Mouse (Mus musculus): ENCODE results near the gene Anks1. TPM values are rescaled to one million over a fixed set of nuclear protein-coding genes. Genes with fewer than 3 reads are reported as not detected.
A peak's percentile ranks its signal among the peaks of the same experiment; 100 is the strongest.
"Not testable (repeated sequence)": the region's sequence is repeated elsewhere in the genome, so short reads cannot be mapped to it uniquely, and the experiment has no call there.

The Anks1 gene
- polyA plus RNA-seq, 1 experiment from 2014 or later: 16.9 TPM

DNA sequence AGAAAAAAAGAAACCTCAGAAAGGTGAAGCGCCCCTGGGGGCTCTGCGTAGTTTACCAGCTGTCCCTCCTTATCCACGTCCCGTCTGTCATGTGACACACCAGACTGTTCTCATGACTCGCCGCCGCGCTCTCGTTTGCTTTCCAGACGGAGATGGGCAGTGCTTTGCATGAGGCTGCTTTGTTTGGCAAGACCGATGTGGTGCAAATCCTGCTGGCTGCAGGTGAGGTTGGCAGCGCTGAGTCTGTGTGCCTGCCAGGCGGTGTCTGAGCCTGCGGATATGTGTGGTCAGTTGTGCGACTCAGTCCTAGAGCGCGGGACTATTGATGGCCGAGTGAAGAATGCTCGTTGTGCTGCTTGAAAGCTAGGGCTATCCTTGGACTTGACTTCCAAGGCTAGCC, 77.0 kb downstream of the Anks1 start:
- H3K4me2 ChIP-seq (ENCODE audit: low read length): no peak overlapping the region
- no peak for ATAC-seq (replicated peaks; ENCODE audit: low FRiP score, low TSS enrichment, low read depth)
- peaks cover 38% of the 10 kb centered on the region for H3K36me3 ChIP-seq (ENCODE audit: control insufficient read depth, insufficient read depth, low read length)
- H3K9ac ChIP-seq (ENCODE audit: low read length): no peak overlapping the region
- 95% methylated on average over 19 of the region's 19 CpGs for WGBS
- no peaks in the 10 kb centered on the region for H3K9me3 ChIP-seq (ENCODE audit: control insufficient read depth, low read length)
- DNase-seq (ENCODE audit: low spot score): no peak
- no peaks in the 10 kb centered on the region for H3K27me3 ChIP-seq (replicated peaks; ENCODE audit: control insufficient read depth, insufficient read depth, low read length)
- H3K27ac ChIP-seq (ENCODE audit: low read depth): no peak overlapping the region
- H3K4me3 ChIP-seq (ENCODE audit: low read depth, low read length): no peak overlapping the region
- H3K4me1 ChIP-seq (replicated peaks; ENCODE audit: control insufficient read depth, insufficient read depth, low read length): no peaks in the 10 kb centered on the region

DNA sequence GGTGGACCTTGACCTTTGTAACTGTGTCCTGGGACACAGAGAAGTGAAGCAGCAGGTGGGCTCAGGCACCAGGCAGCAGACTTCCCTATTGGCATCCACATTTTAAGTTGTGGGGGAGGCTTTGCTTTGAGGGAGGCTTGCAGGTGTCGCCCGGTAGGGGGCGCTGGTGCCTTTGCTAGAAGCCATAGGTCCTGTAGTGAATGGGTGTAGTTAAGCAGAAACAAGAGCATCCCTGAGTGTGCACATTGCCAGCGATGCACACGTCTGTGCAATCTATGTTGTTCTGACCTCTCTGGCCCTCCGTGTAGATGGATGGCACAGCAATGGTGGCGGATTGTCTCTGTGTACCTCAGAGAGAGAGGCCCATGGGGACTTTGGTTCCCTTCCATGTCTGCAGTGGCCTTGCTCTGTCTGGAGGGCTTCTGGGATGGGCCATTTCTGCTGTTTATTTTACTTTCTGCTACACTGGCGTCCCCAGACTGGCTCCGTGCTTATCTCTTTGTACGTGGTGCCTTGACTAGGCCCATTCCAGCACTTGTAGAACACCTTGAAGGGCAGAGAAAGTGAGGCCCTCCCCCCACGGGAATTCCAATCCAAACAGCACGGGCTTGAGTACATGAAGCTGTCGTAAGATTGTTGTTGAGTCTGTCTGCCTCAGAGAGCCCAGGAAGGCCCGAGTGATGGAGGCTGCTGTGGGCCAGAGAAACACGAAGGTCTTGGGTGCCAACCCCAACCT, 80.9 kb downstream of the Anks1 start:
- peaks cover 44% of the 10 kb centered on the region for H3K36me3 ChIP-seq (ENCODE audit: control insufficient read depth, insufficient read depth, low read length)
- 29% methylated on average over 15 of the region's 15 CpGs for WGBS

DNA sequence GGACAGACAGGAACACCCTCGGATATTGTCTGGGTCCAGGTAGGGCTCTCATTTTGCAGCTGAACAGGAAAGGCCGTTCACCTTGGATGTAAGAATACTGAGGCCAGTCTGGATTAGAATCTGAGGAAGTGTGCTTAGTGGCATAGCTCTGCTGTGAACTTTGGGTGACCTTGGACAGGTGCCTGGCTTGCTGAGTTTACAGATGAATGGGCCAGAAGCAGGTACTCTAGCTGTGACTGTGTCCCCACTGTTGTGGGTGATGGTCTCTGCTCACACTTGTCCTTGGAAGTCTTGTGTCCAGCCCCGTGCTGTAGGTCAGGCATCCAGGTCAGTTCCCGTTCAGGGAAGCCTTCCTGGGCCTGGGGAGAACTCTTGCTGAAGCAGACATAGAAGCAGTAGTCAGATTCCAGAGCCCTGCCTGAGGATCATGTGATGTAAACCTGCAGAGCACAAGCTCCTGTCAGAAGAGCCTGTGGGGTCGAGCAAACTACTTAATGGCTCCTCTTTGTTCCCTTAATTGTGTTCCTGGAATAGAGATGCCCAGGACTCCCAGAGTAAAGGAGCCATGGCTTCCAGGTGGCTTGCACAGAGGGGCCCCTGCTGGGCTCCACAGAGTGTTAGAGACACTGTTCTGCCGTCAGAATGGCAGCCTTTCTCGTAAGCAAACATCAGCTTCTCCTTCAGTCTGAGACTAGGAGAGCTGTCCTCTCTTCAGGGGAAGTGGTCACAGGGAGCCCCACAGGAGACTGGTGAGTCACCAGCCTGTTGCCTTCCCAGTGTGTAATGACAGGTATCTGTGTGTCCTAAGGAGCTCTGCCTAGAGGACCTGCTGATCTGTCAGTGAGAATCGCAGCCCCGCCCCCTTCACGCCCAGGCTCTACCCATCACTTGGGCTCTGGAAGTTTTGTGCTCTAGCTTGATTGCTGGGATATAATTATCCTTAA, 85.2 kb downstream of the Anks1 start:
- no peak overlapping the region for H3K4me3 ChIP-seq (ENCODE audit: low read depth, low read length)
- no peaks in the 10 kb centered on the region for H3K27me3 ChIP-seq (replicated peaks; ENCODE audit: control insufficient read depth, insufficient read depth, low read length)
- peaks cover 3% of the 10 kb centered on the region; the same call in 1 of the 2 replicates for H3K4me1 ChIP-seq (replicated peaks; ENCODE audit: control insufficient read depth, insufficient read depth, low read length)
- peaks cover 36% of the 10 kb centered on the region for H3K36me3 ChIP-seq (ENCODE audit: control insufficient read depth, insufficient read depth, low read length)
- H3K27ac ChIP-seq (ENCODE audit: low read depth): no peak overlapping the region
- H3K9ac ChIP-seq (ENCODE audit: low read length): no peak overlapping the region
- no peak overlapping the region for H3K4me2 ChIP-seq (ENCODE audit: low read length)
- 57% methylated on average over 10 of the region's 10 CpGs for WGBS
- no peak for DNase-seq (ENCODE audit: low spot score)
- ATAC-seq (replicated peaks; ENCODE audit: low FRiP score, low TSS enrichment, low read depth): no peak
- no peaks in the 10 kb centered on the region for H3K9me3 ChIP-seq (ENCODE audit: control insufficient read depth, low read length)

More for the DNA sequence above, 80.9 kb downstream of the Anks1 start:
- peak; percentile 90 for DNase-seq (ENCODE audit: low spot score)
- peak; percentile 70 for ATAC-seq (replicated peaks; ENCODE audit: low FRiP score, low TSS enrichment, low read depth)
- Histone ChIP-seq H3K27ac (ENCODE audit: low read depth) (no peak overlapping the region), H3K4me2 (ENCODE audit: low read length) (no peak overlapping the region), H3K4me1 (replicated peaks; ENCODE audit: control insufficient read depth, insufficient read depth, low read length) (peaks cover 3% of the 10 kb centered on the region; the same call in 1 of the 2 replicates), H3K9me3 (ENCODE audit: control insufficient read depth, low read length) (no peaks in the 10 kb centered on the region), H3K27me3 (replicated peaks; ENCODE audit: control insufficient read depth, insufficient read depth, low read length) (no peaks in the 10 kb centered on the region), H3K4me3 (ENCODE audit: low read depth, low read length) (no peak overlapping the region), H3K9ac (ENCODE audit: low read length) (no peak overlapping the region)

DNA sequence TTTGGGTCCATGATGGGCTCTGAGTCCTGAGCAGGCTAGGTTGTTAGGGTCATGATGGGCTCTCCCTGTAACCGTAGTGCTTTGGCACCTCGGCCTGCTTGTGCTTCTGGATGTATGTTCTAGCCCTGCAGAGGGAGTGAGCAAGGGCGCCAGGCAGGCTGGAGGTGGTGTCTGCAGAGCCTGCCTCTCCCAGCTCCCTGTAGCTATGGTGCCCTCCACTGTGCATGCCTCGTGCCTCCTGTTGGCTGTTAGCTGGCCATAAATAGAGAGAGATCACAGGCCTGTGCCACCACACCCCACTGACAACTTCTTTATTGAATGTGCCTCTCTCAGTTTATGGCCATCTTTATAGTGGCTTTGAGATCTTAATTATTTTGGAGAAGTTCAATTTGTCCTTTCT, 87.2 kb downstream of the Anks1 start:
- peaks cover 35% of the 10 kb centered on the region for H3K36me3 ChIP-seq (ENCODE audit: control insufficient read depth, insufficient read depth, low read length)
- WGBS: 73% methylated on average over 4 of the region's 4 CpGs
- no peaks in the 10 kb centered on the region for H3K9me3 ChIP-seq (ENCODE audit: control insufficient read depth, low read length)
- no peak overlapping the region for H3K27ac ChIP-seq (ENCODE audit: low read depth)
- no peak overlapping the region for H3K4me2 ChIP-seq (ENCODE audit: low read length)
- no peaks in the 10 kb centered on the region for H3K27me3 ChIP-seq (replicated peaks; ENCODE audit: control insufficient read depth, insufficient read depth, low read length)
- H3K4me3 ChIP-seq (ENCODE audit: low read depth, low read length): no peak overlapping the region
- DNase-seq (ENCODE audit: low spot score): no peak
- no peak overlapping the region for H3K9ac ChIP-seq (ENCODE audit: low read length)
- H3K4me1 ChIP-seq (replicated peaks; ENCODE audit: control insufficient read depth, insufficient read depth, low read length): peaks cover 3% of the 10 kb centered on the region; the same call in 1 of the 2 replicates
- ATAC-seq (replicated peaks; ENCODE audit: low FRiP score, low TSS enrichment, low read depth): no peak

DNA sequence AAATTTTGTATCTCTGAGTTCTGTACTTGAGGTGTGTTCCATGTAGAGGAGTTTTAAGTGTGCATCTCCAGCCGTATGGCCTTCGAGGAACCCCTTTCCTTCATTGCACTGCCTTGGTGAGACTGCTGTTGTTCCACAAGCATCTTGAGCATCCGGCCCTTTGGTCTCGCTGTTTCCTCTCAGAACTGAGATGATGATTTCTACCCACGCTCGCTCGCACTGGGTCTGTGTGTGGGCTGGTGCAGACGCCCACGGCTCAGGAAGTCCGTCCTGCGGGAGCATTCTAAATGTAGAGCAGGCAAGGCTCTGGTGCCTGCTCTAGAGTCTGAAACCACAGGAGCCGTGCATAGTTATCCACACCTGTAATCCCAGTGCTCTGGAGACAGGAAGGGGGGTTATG, 88.1 kb downstream of the Anks1 start:
- Histone ChIP-seq H3K36me3 (ENCODE audit: control insufficient read depth, insufficient read depth, low read length) (peaks cover 32% of the 10 kb centered on the region), H3K4me1 (replicated peaks; ENCODE audit: control insufficient read depth, insufficient read depth, low read length) (peaks cover 3% of the 10 kb centered on the region; the same call in 1 of the 2 replicates), H3K27ac (ENCODE audit: low read depth) (no peak overlapping the region), H3K4me2 (ENCODE audit: low read length) (no peak overlapping the region), H3K27me3 (replicated peaks; ENCODE audit: control insufficient read depth, insufficient read depth, low read length) (no peaks in the 10 kb centered on the region), H3K9ac (ENCODE audit: low read length) (no peak overlapping the region), H3K9me3 (ENCODE audit: control insufficient read depth, low read length) (no peaks in the 10 kb centered on the region), H3K4me3 (ENCODE audit: low read depth, low read length) (no peak overlapping the region)
- ATAC-seq (replicated peaks; ENCODE audit: low FRiP score, low TSS enrichment, low read depth): no peak
- no peak for DNase-seq (ENCODE audit: low spot score)
- 65% methylated on average over 12 of the region's 12 CpGs for WGBS

DNA sequence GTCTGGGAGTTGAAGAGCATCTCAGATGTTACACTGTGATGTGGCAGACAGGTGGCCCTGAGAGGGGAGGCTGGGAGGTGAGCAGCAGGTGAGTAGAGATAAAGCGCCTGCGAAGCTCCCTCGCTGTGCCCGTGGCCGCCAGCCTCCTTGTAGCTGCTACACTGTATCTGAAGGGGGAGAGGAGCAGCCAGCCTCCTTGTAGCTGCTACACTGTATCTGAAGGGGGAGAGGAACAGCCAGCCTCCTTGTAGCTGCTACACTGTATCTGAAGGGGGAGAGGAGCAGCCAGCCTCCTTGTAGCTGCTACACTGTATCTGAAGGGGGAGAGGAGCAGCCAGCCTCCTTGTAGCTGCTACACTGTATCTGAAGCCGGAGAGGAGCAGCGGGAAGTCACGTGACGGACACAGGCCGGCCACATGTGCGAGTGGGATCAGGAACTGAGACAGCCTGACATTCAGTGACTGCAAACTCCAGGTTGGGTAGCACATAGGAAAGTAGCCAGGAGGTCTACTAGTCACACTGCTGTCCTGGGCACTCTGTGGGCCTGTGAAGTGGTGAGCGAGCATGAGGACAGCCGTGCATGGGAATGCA, 90.7 kb downstream of the Anks1 start:
- 82% methylated on average over 13 of the region's 13 CpGs for WGBS
- not testable (repeated sequence) for H3K27me3 ChIP-seq (replicated peaks; ENCODE audit: control insufficient read depth, insufficient read depth, low read length); DNase-seq (ENCODE audit: low spot score); H3K9ac ChIP-seq (ENCODE audit: low read length); H3K27ac ChIP-seq (ENCODE audit: low read depth); ATAC-seq (replicated peaks; ENCODE audit: low FRiP score, low TSS enrichment, low read depth); H3K4me2 ChIP-seq (ENCODE audit: low read length); H3K4me3 ChIP-seq (ENCODE audit: low read depth, low read length); H3K9me3 ChIP-seq (ENCODE audit: control insufficient read depth, low read length); H3K4me1 ChIP-seq (replicated peaks; ENCODE audit: control insufficient read depth, insufficient read depth, low read length)
- peaks cover 25% of the 10 kb centered on the region for H3K36me3 ChIP-seq (ENCODE audit: control insufficient read depth, insufficient read depth, low read length)

DNA sequence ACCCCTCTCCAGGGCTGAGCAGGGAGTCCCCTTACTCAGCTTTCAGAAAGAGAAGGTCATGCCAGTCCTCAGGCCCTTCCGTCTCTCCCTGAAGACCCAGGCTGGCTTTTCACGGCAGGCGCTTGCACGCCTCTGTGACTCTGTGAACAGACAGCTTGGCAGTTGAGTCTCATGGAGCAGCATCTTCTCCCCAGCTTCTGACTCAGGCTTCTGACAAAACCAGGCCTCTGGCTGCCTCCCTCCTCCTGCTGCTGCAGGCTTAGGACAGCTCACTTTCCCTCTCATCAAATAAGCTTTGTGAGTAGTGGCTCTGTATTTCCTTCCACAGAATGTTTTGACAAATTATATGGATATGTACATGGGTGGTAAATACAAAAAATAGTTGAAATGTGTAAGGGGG, 91.3 kb downstream of the Anks1 start:
- peaks cover 25% of the 10 kb centered on the region for H3K36me3 ChIP-seq (ENCODE audit: control insufficient read depth, insufficient read depth, low read length)
- WGBS: 89% methylated on average over 4 of the region's 4 CpGs

DNA sequence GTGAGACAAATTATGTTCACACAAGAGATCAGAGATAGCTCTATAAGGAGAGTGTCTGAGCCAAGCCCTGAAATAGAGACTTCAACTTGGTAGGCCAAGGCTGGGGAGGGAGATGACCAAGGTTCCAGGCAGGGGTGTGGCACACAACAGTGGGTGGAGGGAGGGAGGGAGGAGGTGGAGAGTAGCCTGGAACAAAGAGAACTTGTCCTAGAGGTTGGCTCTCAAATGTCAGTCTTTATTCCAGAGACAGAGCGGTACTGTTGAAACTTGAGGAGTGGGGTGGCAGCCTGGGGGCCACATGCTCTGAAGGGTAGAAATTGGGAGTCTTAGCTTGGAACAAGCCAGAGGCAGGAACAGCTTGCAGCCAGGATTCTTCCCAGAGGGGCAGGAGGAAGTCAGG, 91.7 kb downstream of the Anks1 start:
- DNase-seq (ENCODE audit: low spot score) (no peak), ATAC-seq (replicated peaks; ENCODE audit: low FRiP score, low TSS enrichment, low read depth) (no peak)
- H3K4me1 ChIP-seq (replicated peaks; ENCODE audit: control insufficient read depth, insufficient read depth, low read length): peaks cover 8% of the 10 kb centered on the region
- H3K27ac ChIP-seq (ENCODE audit: low read depth): no peak overlapping the region
- H3K9me3 ChIP-seq (ENCODE audit: control insufficient read depth, low read length): no peaks in the 10 kb centered on the region
- no peak overlapping the region for H3K4me2 ChIP-seq (ENCODE audit: low read length)
- H3K4me3 ChIP-seq (ENCODE audit: low read depth, low read length): no peak overlapping the region
- no peaks in the 10 kb centered on the region for H3K27me3 ChIP-seq (replicated peaks; ENCODE audit: control insufficient read depth, insufficient read depth, low read length)
- 79% methylated on average over 1 of the region's 1 CpGs for WGBS
- H3K9ac ChIP-seq (ENCODE audit: low read length): no peak overlapping the region
- peaks cover 21% of the 10 kb centered on the region for H3K36me3 ChIP-seq (ENCODE audit: control insufficient read depth, insufficient read depth, low read length)

More for the DNA sequence above, 91.3 kb downstream of the Anks1 start:
- ATAC-seq (replicated peaks; ENCODE audit: low FRiP score, low TSS enrichment, low read depth) (no peak), DNase-seq (ENCODE audit: low spot score) (no peak)
- Histone ChIP-seq H3K27me3 (replicated peaks; ENCODE audit: control insufficient read depth, insufficient read depth, low read length) (no peaks in the 10 kb centered on the region), H3K9ac (ENCODE audit: low read length) (no peak overlapping the region), H3K9me3 (ENCODE audit: control insufficient read depth, low read length) (no peaks in the 10 kb centered on the region), H3K4me1 (replicated peaks; ENCODE audit: control insufficient read depth, insufficient read depth, low read length) (peaks cover 3% of the 10 kb centered on the region), H3K4me2 (ENCODE audit: low read length) (no peak overlapping the region), H3K4me3 (ENCODE audit: low read depth, low read length) (no peak overlapping the region), H3K27ac (ENCODE audit: low read depth) (0 out of 2 replicates have a peak overlapping the region, but pooled peaks have one; percentile 8)
